Mouse (Mus musculus): ENCODE results near the gene Tmem263. TPM values are rescaled to one million over a fixed set of nuclear protein-coding genes. Genes with fewer than 3 reads are reported as not detected.

Gene Tmem263
- not detected in 2 replicates for polyA plus RNA-seq (2012; ENCODE audit: insufficient read depth, insufficient read length, low replicate concordance, missing spikeins)

- peak within 1 kb of the TSS; percentile 99 for H3K4me3 ChIP-seq (ENCODE audit: insufficient read depth, low read depth, low read length)
- WGBS: 1% methylated on average over 86 of the region's 96 CpGs
Observed at GRCm38 (mm10) chr10:85102247-85103084, at the start of gene Tmem263, which contains the start of gene Fhl4. Tmem263 (plus strand) TSS chr10:85102627. Fhl4 (minus strand) TSS chr10:85102495.

GRCm38 (mm10) chr10:85054876-85055275 is 47.6 kb upstream of the Tmem263 start:
- TF ChIP-seq CTCF (IDR thresholded peaks at IDR 0.05; ENCODE audit: insufficient read depth, low read depth, low read length): no peak
- TF ChIP-seq POLR2A (IDR thresholded peaks at IDR 0.05; ENCODE audit: insufficient read depth, low read depth, low read length): no peak
- H3K4me3 ChIP-seq (ENCODE audit: insufficient read depth, low read depth, low read length): no peak overlapping the region
- 82% methylated on average over 2 of the region's 2 CpGs for WGBS
- no peak overlapping the region for H3K27ac ChIP-seq (ENCODE audit: insufficient read depth, low read depth, low read length)
- H3K4me1 ChIP-seq (ENCODE audit: control insufficient read depth, insufficient read depth, low read length): no peaks in the 10 kb centered on the region

More at GRCm38 (mm10) chr10:85102247-85103084, at the start of gene Tmem263, which contains the start of gene Fhl4:
- TF ChIP-seq POLR2A (IDR thresholded peaks at IDR 0.05; ENCODE audit: insufficient read depth, low read depth, low read length) (peak; percentile 77), CTCF (IDR thresholded peaks at IDR 0.05; ENCODE audit: insufficient read depth, low read depth, low read length) (no peak)
- Histone ChIP-seq H3K4me1 (ENCODE audit: control insufficient read depth, insufficient read depth, low read length) (peaks cover 8% of the 10 kb centered on the region), H3K27ac (ENCODE audit: insufficient read depth, low read depth, low read length) (peak within 1 kb of the TSS; percentile 52)

- H3K4me1 ChIP-seq (ENCODE audit: control insufficient read depth, insufficient read depth, low read length): no peaks in the 10 kb centered on the region
- H3K4me3 ChIP-seq (ENCODE audit: insufficient read depth, low read depth, low read length): no peak overlapping the region
- H3K27ac ChIP-seq (ENCODE audit: insufficient read depth, low read depth, low read length): no peak overlapping the region
- TF ChIP-seq POLR2A (IDR thresholded peaks at IDR 0.05; ENCODE audit: insufficient read depth, low read depth, low read length) (no peak), CTCF (IDR thresholded peaks at IDR 0.05; ENCODE audit: insufficient read depth, low read depth, low read length) (no peak)
- 69% methylated on average over 4 of the region's 4 CpGs for WGBS
Observed at GRCm38 (mm10) chr10:85071605-85072152, 30.7 kb upstream of the Tmem263 start.

GRCm38 (mm10) chr10:85101841-85102240 is 586 bp upstream of the Tmem263 start:
- Histone ChIP-seq H3K27ac (ENCODE audit: insufficient read depth, low read depth, low read length) (peak overlapping the region; percentile 17; the same call in 1 of the 2 replicates), H3K4me3 (ENCODE audit: insufficient read depth, low read depth, low read length) (peak overlapping the region; percentile 99), H3K4me1 (ENCODE audit: control insufficient read depth, insufficient read depth, low read length) (peaks cover 8% of the 10 kb centered on the region)
- 2% methylated on average over 10 of the region's 10 CpGs for WGBS
- TF ChIP-seq CTCF (IDR thresholded peaks at IDR 0.05; ENCODE audit: insufficient read depth, low read depth, low read length) (no peak), POLR2A (IDR thresholded peaks at IDR 0.05; ENCODE audit: insufficient read depth, low read depth, low read length) (no peak)

GRCm38 (mm10) chr10:85103085-85103885 is 858 bp downstream of the Tmem263 start:
- Histone ChIP-seq H3K27ac (ENCODE audit: insufficient read depth, low read depth, low read length) (no peak overlapping the region), H3K4me3 (ENCODE audit: insufficient read depth, low read depth, low read length) (peak overlapping the region; percentile 99), H3K4me1 (ENCODE audit: control insufficient read depth, insufficient read depth, low read length) (peaks cover 8% of the 10 kb centered on the region)
- under 1% methylated on average over 34 of the region's 34 CpGs for WGBS
- TF ChIP-seq POLR2A (IDR thresholded peaks at IDR 0.05; ENCODE audit: insufficient read depth, low read depth, low read length) (no peak; the same call in 1 of the 2 replicates), CTCF (IDR thresholded peaks at IDR 0.05; ENCODE audit: insufficient read depth, low read depth, low read length) (no peak)

GRCm38 (mm10) chr10:85114409-85114808 is 12.0 kb downstream of the Tmem263 start:
- Histone ChIP-seq H3K27ac (ENCODE audit: insufficient read depth, low read depth, low read length) (no peak overlapping the region), H3K4me1 (ENCODE audit: control insufficient read depth, insufficient read depth, low read length) (no peaks in the 10 kb centered on the region), H3K4me3 (ENCODE audit: insufficient read depth, low read depth, low read length) (no peak overlapping the region)
- WGBS: 93% methylated on average over 4 of the region's 4 CpGs
- TF ChIP-seq CTCF (IDR thresholded peaks at IDR 0.05; ENCODE audit: insufficient read depth, low read depth, low read length) (no peak), POLR2A (IDR thresholded peaks at IDR 0.05; ENCODE audit: insufficient read depth, low read depth, low read length) (no peak)

GRCm38 (mm10) chr10:85125184-85125583 is 22.8 kb downstream of the Tmem263 start:
- no peak overlapping the region for H3K4me3 ChIP-seq (ENCODE audit: insufficient read depth, low read depth, low read length)
- 90% methylated on average over 13 of the region's 13 CpGs for WGBS
- TF ChIP-seq POLR2A (IDR thresholded peaks at IDR 0.05; ENCODE audit: insufficient read depth, low read depth, low read length) (no peak), CTCF (IDR thresholded peaks at IDR 0.05; ENCODE audit: insufficient read depth, low read depth, low read length) (no peak)

GRCm38 (mm10) chr10:85127395-85128287 is 25.2 kb downstream of the Tmem263 start, which contains the start of gene Mterf2:
Mterf2 (minus strand) TSS chr10:85128027.
- TF ChIP-seq POLR2A (IDR thresholded peaks at IDR 0.05; ENCODE audit: insufficient read depth, low read depth, low read length) (0 out of 2 replicates have a peak, but pooled peaks have one; percentile 10), CTCF (IDR thresholded peaks at IDR 0.05; ENCODE audit: insufficient read depth, low read depth, low read length) (no peak)
- Histone ChIP-seq H3K4me1 (ENCODE audit: control insufficient read depth, insufficient read depth, low read length) (peaks cover 8% of the 10 kb centered on the region), H3K27ac (ENCODE audit: insufficient read depth, low read depth, low read length) (peak within 1 kb of the TSS; percentile 22; the same call in 1 of the 2 replicates), H3K4me3 (ENCODE audit: insufficient read depth, low read depth, low read length) (peak within 1 kb of the TSS; percentile 81)
- 2% methylated on average over 20 of the region's 20 CpGs for WGBS

More at GRCm38 (mm10) chr10:85125184-85125583, 22.8 kb downstream of the Tmem263 start:
- Histone ChIP-seq H3K4me1 (ENCODE audit: control insufficient read depth, insufficient read depth, low read length) (peaks cover 8% of the 10 kb centered on the region), H3K27ac (ENCODE audit: insufficient read depth, low read depth, low read length) (no peak overlapping the region)

Measured in olfactory bulb, adult 2 months (tissue).